Mouse (Mus musculus): ENCODE measurements around the gene Enpp7.

The Enpp7 gene

DNA sequence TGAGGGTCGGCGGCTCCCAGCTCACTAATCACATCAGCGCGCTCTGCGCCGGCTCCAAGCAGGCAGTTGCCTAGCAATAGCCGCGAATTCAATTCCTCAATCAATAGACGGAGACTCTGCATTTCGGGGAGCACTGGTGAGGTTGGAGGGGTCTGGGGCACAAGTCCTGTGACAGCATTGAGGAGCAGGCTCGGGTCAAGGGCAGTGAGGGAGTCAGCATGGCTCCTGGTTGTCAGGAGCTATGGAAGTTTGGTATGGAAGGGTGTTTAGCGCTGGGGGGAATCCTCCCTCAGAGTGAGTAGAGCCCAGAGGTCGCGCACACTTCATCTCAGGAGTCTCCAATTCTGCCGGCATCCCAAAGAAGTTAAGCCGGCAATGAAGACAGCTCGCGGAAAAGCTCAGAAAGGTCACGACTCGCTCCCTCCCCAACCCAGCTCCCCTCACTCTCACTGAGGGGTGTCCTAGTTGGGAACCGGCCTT is 47.7 kb downstream of the Enpp7 start:
- in situ Hi-C loops (cut with MboI, MseI): no loop called here

DNA sequence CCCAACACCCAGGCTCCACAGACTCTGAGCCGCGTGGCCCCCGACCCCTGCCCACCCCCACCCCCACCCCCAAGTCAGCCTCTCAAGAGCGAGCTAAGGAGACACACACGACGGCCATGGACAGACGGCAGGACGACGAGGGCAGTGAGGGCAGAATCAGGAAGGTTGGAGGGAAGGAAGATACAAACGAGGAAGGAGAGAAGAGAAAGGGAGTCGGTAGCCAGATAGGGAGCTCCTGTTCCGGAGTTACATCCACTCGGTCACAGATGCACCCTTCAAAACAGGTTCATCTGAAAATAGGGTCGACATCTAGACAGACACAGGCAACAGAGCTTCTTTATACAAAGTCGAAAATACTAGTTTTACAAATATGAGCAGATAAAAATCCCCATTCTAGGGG is 48.5 kb downstream of the Enpp7 start:
- in situ Hi-C loops (cut with MboI, MseI): no loop called here

DNA sequence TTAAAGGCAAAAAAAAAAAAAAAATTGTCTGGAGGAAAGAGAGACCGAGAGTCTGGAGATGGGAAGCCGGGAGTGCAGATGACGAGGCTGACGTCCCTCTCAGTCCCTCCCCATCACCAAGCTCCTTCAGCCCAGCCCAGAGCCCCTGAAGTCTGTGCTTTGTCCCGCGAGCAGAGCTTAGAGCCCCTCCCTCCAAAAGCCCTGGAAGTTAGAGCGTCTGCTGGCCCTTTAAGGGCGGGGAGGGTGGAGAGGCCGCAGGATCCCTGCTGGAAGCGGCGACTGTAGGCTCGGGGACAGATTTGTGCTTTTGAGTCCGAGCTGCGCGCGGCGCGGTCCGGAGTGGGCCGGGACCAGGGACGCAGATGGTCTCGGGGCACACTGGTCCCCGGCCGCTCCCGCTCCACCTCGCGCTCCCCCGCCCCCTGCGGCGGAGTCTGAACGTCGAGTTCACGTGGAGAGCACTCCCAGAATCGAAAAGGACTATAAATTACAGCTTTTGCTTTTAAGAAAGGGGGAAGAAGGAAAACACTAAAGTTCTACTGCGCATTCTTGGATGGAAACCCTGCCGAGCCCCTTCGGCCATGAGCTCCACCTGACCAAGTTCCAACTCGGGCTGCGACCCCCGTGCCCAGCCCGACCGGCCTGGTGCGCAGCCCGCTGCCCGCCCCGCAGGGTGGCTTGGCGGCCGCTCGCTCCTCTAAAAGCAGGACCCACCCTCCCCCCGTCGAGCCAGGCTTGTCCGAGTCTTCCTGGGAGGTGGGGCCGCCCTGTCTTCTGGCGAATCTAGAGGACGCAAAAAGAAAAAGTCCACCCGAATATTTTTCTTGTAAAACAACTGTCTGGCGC is 49.2 kb downstream of the Enpp7 start:
- in situ Hi-C loops (cut with MboI, MseI): no loop called here

DNA sequence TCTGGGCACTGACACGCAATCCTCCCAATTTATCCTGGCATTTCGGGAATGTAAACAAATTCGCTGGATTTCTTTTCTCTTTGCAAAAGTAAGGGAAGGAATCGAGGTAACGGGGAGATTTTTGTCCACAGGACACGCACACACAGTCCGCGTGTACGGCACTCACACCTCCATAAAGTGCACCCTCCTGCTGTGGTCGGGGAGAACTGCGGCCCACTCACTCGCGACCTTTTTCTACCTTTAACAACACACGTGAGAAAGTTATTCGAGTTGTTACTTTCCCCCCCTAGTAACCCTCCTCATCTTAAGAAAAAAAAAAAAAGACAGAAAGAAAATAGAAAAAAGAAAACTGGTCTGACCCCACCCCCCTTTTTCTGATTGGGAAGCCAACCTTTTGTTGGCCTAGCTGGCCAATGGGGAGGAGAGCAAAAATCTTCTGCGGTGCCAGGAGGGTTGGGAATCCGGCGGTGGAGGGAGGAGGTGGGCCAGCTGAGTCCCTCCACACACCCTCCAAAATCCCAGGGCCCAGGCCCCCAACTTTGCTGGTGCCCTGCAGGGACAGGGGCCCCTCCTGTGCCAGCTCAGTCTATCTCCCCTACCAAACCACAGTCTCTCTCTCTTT is 49.9 kb downstream of the Enpp7 start:
- in situ Hi-C loops (cut with MboI, MseI): no loop called here

DNA sequence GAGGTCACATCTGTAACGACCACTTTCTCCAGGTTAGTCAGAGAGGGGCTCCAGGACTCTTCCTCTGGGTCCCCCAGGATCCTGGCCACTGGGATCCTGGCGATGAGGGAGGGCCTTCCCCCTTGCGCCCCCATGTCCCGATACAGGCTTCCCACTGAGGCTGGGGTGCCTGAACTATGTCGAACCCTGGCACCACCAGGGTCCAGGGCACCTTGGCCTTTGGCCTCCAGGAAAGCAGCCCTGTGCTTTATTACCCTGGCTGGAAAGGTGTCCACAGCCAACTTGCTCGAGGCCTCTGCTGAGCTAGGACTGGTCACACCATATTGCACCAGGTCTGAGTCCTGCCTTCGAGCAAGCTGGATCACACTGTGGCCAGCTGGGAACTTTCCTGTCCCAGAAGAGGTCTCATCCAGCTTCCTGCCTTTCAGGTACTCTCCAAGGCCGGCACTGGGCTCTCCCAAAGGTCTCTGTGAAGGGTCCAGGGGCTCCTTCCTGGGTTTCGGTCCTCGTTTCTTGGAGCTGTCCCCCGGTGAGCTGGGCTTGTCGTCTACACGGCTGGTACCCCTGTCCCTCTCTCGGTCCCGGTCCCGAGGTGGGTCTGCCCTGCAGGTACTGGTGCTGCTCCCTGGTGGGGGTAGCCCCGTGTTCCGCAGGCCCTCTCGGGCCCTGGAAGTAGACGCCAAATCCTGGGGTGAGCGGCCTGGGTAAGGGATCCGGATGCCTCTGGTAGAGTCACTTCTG is 50.9 kb downstream of the Enpp7 start:
- in situ Hi-C loops (cut with MboI, MseI): no loop called here

DNA sequence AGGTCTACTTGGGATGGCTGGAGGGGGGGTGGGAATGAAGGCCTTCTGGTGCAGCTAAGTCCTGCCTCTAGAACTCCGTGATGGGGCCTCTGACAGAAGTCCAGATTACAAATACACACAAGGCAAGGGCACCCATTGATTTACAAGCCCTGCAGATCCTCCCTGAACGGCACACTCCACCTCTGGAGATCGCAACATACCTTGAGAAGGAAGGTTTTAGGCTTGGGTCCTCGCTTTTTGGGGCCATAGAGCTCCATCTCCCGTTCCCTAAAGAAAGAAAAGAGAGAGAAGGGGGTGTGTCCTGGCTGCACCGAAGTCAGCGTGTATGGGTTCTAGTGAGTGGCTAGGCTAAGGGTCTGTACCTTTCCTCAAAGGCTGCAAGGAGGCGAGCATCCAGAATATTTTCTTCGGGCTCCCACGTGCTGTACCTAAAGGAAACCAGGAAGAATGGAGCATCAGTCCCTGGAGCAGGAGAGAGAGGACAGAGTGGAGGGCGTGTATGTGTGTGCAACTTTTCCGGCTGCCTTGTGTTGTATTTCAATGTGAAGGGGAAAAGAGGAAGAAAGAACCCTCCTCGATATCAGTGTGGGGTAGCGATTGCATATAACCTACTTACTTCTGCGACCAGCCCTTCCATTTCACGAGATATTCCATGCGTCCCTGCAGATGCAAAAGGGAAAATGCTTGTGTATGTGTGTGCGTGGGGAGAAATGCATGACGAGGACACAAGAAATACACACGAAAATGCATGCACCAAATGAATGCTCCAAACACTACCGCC is 51.9 kb downstream of the Enpp7 start:
- in situ Hi-C loops (cut with MboI, MseI): no loop called here

DNA sequence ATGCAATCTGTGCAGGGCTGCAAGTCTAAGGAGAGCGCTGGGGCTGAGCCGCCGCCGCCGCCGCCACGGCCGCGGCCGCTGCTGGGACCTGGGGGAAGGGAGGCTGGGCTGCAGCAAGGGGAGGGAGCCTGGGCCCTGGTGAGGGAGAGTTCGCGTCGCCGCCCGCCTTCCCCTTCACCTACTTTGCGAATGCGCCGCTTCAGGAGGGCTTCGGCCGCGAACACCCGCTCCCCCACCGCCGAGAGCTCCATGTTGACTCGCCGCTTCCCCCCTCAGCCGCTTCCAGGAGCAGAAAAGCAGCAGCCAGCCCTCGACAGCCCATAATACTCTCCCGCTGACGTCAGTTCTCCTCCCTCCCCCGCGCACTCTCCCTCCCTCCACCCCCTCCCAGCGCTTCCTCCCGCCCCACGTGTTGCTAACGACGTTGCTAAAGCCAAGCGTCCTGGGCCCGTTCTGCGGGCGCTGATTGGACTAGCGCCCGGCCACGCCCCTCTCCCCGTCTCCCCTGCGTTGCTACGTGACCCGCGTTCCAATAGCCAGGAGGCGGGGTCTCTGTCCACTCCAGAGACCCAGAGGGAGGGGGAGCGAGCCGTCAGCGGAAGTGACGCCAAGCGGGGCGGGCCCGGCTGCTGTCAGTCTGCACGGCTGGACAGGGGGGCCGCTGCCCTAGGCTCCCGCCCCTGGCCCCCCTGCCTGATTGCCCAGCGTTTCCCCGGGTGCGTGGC is 52.8 kb downstream of the Enpp7 start, which contains the start of gene Cbx8:
Gene Cbx8 (minus strand): TSS at position 370 of the 725 bp plus-strand sequence.
- in situ Hi-C loops (cut with MboI, MseI): no loop called here

DNA sequence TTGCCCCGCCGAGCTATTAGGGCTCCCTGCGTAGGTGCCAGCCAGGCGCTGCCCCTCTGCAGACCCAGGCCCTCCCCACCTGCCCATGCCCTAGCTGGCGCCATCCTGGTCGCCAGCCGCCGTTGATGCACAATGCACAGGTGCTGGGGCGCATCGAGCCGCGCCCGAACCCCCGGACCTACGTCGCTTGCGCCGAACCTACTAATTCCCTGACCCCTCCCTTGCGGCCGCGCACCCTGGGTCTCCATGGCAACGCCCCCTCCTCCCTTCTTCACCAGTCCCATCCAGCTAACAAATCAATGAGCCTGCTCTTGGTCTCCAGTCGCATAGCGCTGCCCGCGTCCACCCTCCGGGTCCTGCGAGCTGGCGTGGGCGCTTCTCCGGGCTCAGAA is 53.3 kb downstream of the Enpp7 start:
- in situ Hi-C loops (cut with MboI, MseI): no loop called here

DNA sequence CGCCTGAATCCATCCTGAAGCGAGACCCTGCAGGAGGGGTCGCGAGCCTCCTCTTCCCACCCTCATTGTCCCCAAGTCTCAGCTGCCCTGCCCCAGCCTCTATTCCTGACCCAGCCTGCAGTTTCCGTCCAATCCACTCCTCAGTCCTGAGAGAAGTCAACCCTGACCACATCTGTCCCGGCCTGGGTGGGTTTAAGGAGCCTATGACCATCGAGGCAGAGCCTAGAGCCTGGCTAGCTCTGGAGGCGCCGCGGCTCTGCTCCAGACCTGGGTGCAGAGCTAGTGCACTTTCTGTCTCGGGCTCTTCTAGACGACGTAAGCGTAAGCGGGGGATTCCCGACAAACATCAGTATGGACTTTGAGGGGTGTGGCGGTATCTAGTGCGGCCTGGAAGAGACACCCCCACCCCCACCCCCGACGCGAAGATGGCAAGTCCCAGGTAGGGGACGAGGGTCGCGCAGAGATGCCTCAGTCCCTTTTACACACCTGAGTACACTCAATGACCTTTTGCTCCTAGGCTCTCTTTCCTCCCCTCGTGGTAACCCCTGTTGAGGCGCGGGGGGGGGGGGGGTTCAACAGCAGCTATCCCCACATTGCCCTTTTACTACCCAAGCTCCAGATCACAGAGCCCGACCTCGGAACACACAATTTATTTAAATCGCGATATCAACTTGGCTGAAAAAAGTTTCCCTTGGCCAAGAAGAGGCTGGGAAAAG is 53.9 kb downstream of the Enpp7 start:
- in situ Hi-C loops (cut with MboI, MseI): no loop called here

Data from T-helper 1 cell (primary cell).